Mouse (Mus musculus): ENCODE data around the gene Rpl22. TPM values are rescaled to one million over a fixed set of nuclear protein-coding genes. Genes with fewer than 3 reads are reported as not detected.

The Rpl22 gene
- polyA plus RNA-seq (2014; fragmentation: Nextera tagmentation; extraction: Ambion mirVana): 310 and 360 TPM in 2 replicates

GRCm38 (mm10) chr4:152325574-152326411 is at the start of gene Rpl22:
Rpl22 (plus strand) TSS chr4:152325742.
- WGBS: under 1% methylated on average over 69 of the region's 70 CpGs
- Histone ChIP-seq H3K27ac (ENCODE audit: low read depth, low read length) (no peak within 1 kb of the TSS), H3K9ac (ENCODE audit: low read length) (peak within 1 kb of the TSS; percentile 90), H3K4me3 (ENCODE audit: low read depth, low read length) (peak within 1 kb of the TSS; percentile 72), H3K9me3 (ENCODE audit: control insufficient read depth, low read length) (no peaks in the 10 kb centered on the region), H3K4me1 (replicated peaks; ENCODE audit: control insufficient read depth, insufficient read depth, low read length) (peaks cover 4% of the 10 kb centered on the region; the same call in 1 of the 2 replicates), H3K36me3 (ENCODE audit: control insufficient read depth, insufficient read depth, low read length) (peaks cover 2% of the 10 kb centered on the region; the same call in 1 of the 2 replicates), H3K4me2 (ENCODE audit: low read depth, low read length, severe bottlenecking) (peak within 1 kb of the TSS; percentile 95), H3K27me3 (ENCODE audit: control insufficient read depth, insufficient read depth, low read length) (no peaks in the 10 kb centered on the region)
- DNase-seq (ENCODE audit: low spot score) (peak; percentile 94), ATAC-seq (replicated peaks; ENCODE audit: low FRiP score) (peak; percentile 96)

- Histone ChIP-seq H3K36me3 (ENCODE audit: control insufficient read depth, insufficient read depth, low read length) (no peaks in the 10 kb centered on the region), H3K27me3 (ENCODE audit: control insufficient read depth, insufficient read depth, low read length) (peaks cover 31% of the 10 kb centered on the region), H3K9ac (ENCODE audit: low read length) (no peak overlapping the region), H3K4me1 (replicated peaks; ENCODE audit: control insufficient read depth, insufficient read depth, low read length) (peaks cover 20% of the 10 kb centered on the region), H3K4me3 (ENCODE audit: low read depth, low read length) (no peak overlapping the region), H3K4me2 (ENCODE audit: low read depth, low read length, severe bottlenecking) (no peak overlapping the region), H3K9me3 (ENCODE audit: control insufficient read depth, low read length) (no peaks in the 10 kb centered on the region), H3K27ac (ENCODE audit: low read depth, low read length) (no peak overlapping the region)
- no peak for ATAC-seq (replicated peaks; ENCODE audit: low FRiP score)
- 58% methylated on average over 10 of the region's 10 CpGs for WGBS
- peak; percentile 79 for DNase-seq (ENCODE audit: low spot score)
Measured at GRCm38 (mm10) chr4:152276389-152277347, 48.9 kb upstream of the Rpl22 start.

- Histone ChIP-seq H3K27ac (ENCODE audit: low read depth, low read length) (no peak overlapping the region), H3K27me3 (ENCODE audit: control insufficient read depth, insufficient read depth, low read length) (peaks cover 44% of the 10 kb centered on the region), H3K4me2 (ENCODE audit: low read depth, low read length, severe bottlenecking) (no peak overlapping the region), H3K4me3 (ENCODE audit: low read depth, low read length) (no peak overlapping the region), H3K36me3 (ENCODE audit: control insufficient read depth, insufficient read depth, low read length) (no peaks in the 10 kb centered on the region), H3K9me3 (ENCODE audit: control insufficient read depth, low read length) (no peaks in the 10 kb centered on the region), H3K4me1 (replicated peaks; ENCODE audit: control insufficient read depth, insufficient read depth, low read length) (peaks cover 16% of the 10 kb centered on the region), H3K9ac (ENCODE audit: low read length) (no peak overlapping the region)
- whole genome bisulfite sequencing: 69% methylated on average over 2 of the region's 2 CpGs
- DNase-seq (ENCODE audit: low spot score) (no peak), ATAC-seq (replicated peaks; ENCODE audit: low FRiP score) (no peak)
Measured at GRCm38 (mm10) chr4:152277916-152278315, 47.6 kb upstream of the Rpl22 start.

- Histone ChIP-seq H3K36me3 (ENCODE audit: control insufficient read depth, insufficient read depth, low read length) (no peaks in the 10 kb centered on the region), H3K9ac (ENCODE audit: low read length) (no peak overlapping the region), H3K27ac (ENCODE audit: low read depth, low read length) (no peak overlapping the region), H3K4me2 (ENCODE audit: low read depth, low read length, severe bottlenecking) (no peak overlapping the region), H3K9me3 (ENCODE audit: control insufficient read depth, low read length) (no peaks in the 10 kb centered on the region), H3K4me3 (ENCODE audit: low read depth, low read length) (no peak overlapping the region), H3K4me1 (replicated peaks; ENCODE audit: control insufficient read depth, insufficient read depth, low read length) (peaks cover 14% of the 10 kb centered on the region), H3K27me3 (ENCODE audit: control insufficient read depth, insufficient read depth, low read length) (peaks cover 50% of the 10 kb centered on the region)
- ATAC-seq (replicated peaks; ENCODE audit: low FRiP score) (no peak), DNase-seq (ENCODE audit: low spot score) (no peak)
- WGBS: 92% methylated on average over 23 of the region's 23 CpGs
Measured at GRCm38 (mm10) chr4:152278986-152279385, 46.6 kb upstream of the Rpl22 start.

GRCm38 (mm10) chr4:152281601-152282000 is 43.9 kb upstream of the Rpl22 start:
- Histone ChIP-seq H3K9ac (ENCODE audit: low read length) (no peak overlapping the region), H3K9me3 (ENCODE audit: control insufficient read depth, low read length) (no peaks in the 10 kb centered on the region), H3K27ac (ENCODE audit: low read depth, low read length) (no peak overlapping the region), H3K4me1 (replicated peaks; ENCODE audit: control insufficient read depth, insufficient read depth, low read length) (peaks cover 13% of the 10 kb centered on the region), H3K36me3 (ENCODE audit: control insufficient read depth, insufficient read depth, low read length) (no peaks in the 10 kb centered on the region), H3K4me2 (ENCODE audit: low read depth, low read length, severe bottlenecking) (no peak overlapping the region), H3K27me3 (ENCODE audit: control insufficient read depth, insufficient read depth, low read length) (peaks cover 63% of the 10 kb centered on the region), H3K4me3 (ENCODE audit: low read depth, low read length) (no peak overlapping the region)
- ATAC-seq (replicated peaks; ENCODE audit: low FRiP score): no peak
- WGBS: 47% methylated on average over 15 of the region's 15 CpGs
- no peak for DNase-seq (ENCODE audit: low spot score)

- Histone ChIP-seq H3K4me2 (ENCODE audit: low read depth, low read length, severe bottlenecking) (peak overlapping the region; percentile 48), H3K27ac (ENCODE audit: low read depth, low read length) (no peak overlapping the region), H3K9ac (ENCODE audit: low read length) (no peak overlapping the region; the same call in none of the 2 replicates), H3K4me1 (replicated peaks; ENCODE audit: control insufficient read depth, insufficient read depth, low read length) (peaks cover 13% of the 10 kb centered on the region), H3K9me3 (ENCODE audit: control insufficient read depth, low read length) (no peaks in the 10 kb centered on the region), H3K4me3 (ENCODE audit: low read depth, low read length) (peak overlapping the region; percentile 19), H3K36me3 (ENCODE audit: control insufficient read depth, insufficient read depth, low read length) (no peaks in the 10 kb centered on the region), H3K27me3 (ENCODE audit: control insufficient read depth, insufficient read depth, low read length) (peaks cover 74% of the 10 kb centered on the region)
- DNase-seq (ENCODE audit: low spot score) (no peak), ATAC-seq (replicated peaks; ENCODE audit: low FRiP score) (no peak)
- WGBS: 15% methylated on average over 29 of the region's 34 CpGs
Measured at GRCm38 (mm10) chr4:152282721-152283120, 42.8 kb upstream of the Rpl22 start.

GRCm38 (mm10) chr4:152283186-152283950 is 42.2 kb upstream of the Rpl22 start:
- Histone ChIP-seq H3K9me3 (ENCODE audit: control insufficient read depth, low read length) (no peaks in the 10 kb centered on the region), H3K4me1 (replicated peaks; ENCODE audit: control insufficient read depth, insufficient read depth, low read length) (peaks cover 17% of the 10 kb centered on the region), H3K27ac (ENCODE audit: low read depth, low read length) (no peak overlapping the region), H3K4me2 (ENCODE audit: low read depth, low read length, severe bottlenecking) (peak overlapping the region; percentile 48), H3K36me3 (ENCODE audit: control insufficient read depth, insufficient read depth, low read length) (no peaks in the 10 kb centered on the region), H3K9ac (ENCODE audit: low read length) (no peak overlapping the region; the same call in none of the 2 replicates), H3K27me3 (ENCODE audit: control insufficient read depth, insufficient read depth, low read length) (peaks cover 81% of the 10 kb centered on the region), H3K4me3 (ENCODE audit: low read depth, low read length) (peak overlapping the region; percentile 19)
- DNase-seq (ENCODE audit: low spot score) (peak; percentile 94), ATAC-seq (replicated peaks; ENCODE audit: low FRiP score) (peak; percentile 85)
- 5% methylated on average over 61 of the region's 70 CpGs for WGBS

- H3K9me3 ChIP-seq (ENCODE audit: control insufficient read depth, low read length): no peaks in the 10 kb centered on the region
- H3K4me2 ChIP-seq (ENCODE audit: low read depth, low read length, severe bottlenecking): no peak overlapping the region
- peaks cover 25% of the 10 kb centered on the region for H3K4me1 ChIP-seq (replicated peaks; ENCODE audit: control insufficient read depth, insufficient read depth, low read length)
- H3K27me3 ChIP-seq (ENCODE audit: control insufficient read depth, insufficient read depth, low read length): peaks cover 92% of the 10 kb centered on the region
- no peaks in the 10 kb centered on the region for H3K36me3 ChIP-seq (ENCODE audit: control insufficient read depth, insufficient read depth, low read length)
- H3K27ac ChIP-seq (ENCODE audit: low read depth, low read length): no peak overlapping the region
- DNase-seq (ENCODE audit: low spot score) (no peak), ATAC-seq (replicated peaks; ENCODE audit: low FRiP score) (no peak)
- no peak overlapping the region for H3K4me3 ChIP-seq (ENCODE audit: low read depth, low read length)
- no peak overlapping the region for H3K9ac ChIP-seq (ENCODE audit: low read length)
- WGBS: under 1% methylated on average over 10 of the region's 10 CpGs
Measured at GRCm38 (mm10) chr4:152285505-152285904, 40.0 kb upstream of the Rpl22 start.
